Mouse (Mus musculus) embryonic facial prominence, embryonic 12.5 days (tissue): ENCODE results near the gene Fuca2. TPM values are rescaled to one million over a fixed set of nuclear protein-coding genes. Genes with fewer than 3 reads are reported as not detected.
"Not testable (repeated sequence)": the region's sequence is repeated elsewhere in the genome, so short reads cannot be mapped to it uniquely, and the experiment has no call there.

Experiments
- ATAC-seq: fragments of 200-750 bp; cut with Nextera tagmentation; 2 replicates; pipeline ENCODE4 v1.8.0; 2017; ENCODE audit not compliant: insufficient number of reproducible peaks, insufficient read depth, low FRiP score, low TSS enrichment
- H3K27ac ChIP-seq: fragments of 300-500 bp; sonication (generic); 2 replicates; pipeline ENCODE4 v1.5.1; 2016; ENCODE audit warnings: mild to moderate bottlenecking
- H3K27me3 ChIP-seq: fragments of 300-500 bp; sonication (generic); 2 replicates; pipeline ENCODE4 v1.6.1; 2016; ENCODE audit warnings: mild to moderate bottlenecking, moderate library complexity
- H3K36me3 ChIP-seq: fragments of 300-500 bp; sonication (generic); 2 replicates; pipeline ENCODE4 v1.6.1; 2016; ENCODE audit warnings: mild to moderate bottlenecking
- H3K4me1 ChIP-seq: fragments of 300-500 bp; sonication (generic); 2 replicates; pipeline ENCODE4 v1.6.1; 2016
- H3K4me2 ChIP-seq: fragments of 300-500 bp; sonication (generic); replicated peaks from 2 replicates; pipeline ENCODE4 v1.6.1; 2016; ENCODE audit warnings: mild to moderate bottlenecking, moderate library complexity
- H3K4me3 ChIP-seq: fragments of 300-500 bp; sonication (generic); 2 replicates; pipeline ENCODE4 v1.5.1; 2016; ENCODE audit warnings: mild to moderate bottlenecking
- H3K9ac ChIP-seq: fragments of 300-500 bp; sonication (generic); 2 replicates; pipeline ENCODE4 v1.6.1; 2016; ENCODE audit warnings: mild to moderate bottlenecking, moderate library complexity
- H3K9me3 ChIP-seq: fragments of 300-500 bp; sonication (generic); 2 replicates; pipeline ENCODE4 v1.6.1; 2016; ENCODE audit warnings: mild to moderate bottlenecking, moderate library complexity
- WGBS: fragments of 180-500 bp; shearing (Covaris S2); methylation state at CpG from one replicate; pipeline ENCODE4 v1.1.7; 2016; 5-methylcytosine and 5-hydroxymethylcytosine counted together
- polyA plus RNA-seq: library from polyadenylated mRNA; unstranded; fragments of >200 nt; fragmentation: Nextera tagmentation; extraction: Ambion mirVana; gene quantifications from 2 replicates; pipeline ENCODE4 v1.2.1, GENCODE M21; 2016

Fuca2 gene
- 35.9 and 41.6 TPM in 2 replicates for polyA plus RNA-seq

DNA sequence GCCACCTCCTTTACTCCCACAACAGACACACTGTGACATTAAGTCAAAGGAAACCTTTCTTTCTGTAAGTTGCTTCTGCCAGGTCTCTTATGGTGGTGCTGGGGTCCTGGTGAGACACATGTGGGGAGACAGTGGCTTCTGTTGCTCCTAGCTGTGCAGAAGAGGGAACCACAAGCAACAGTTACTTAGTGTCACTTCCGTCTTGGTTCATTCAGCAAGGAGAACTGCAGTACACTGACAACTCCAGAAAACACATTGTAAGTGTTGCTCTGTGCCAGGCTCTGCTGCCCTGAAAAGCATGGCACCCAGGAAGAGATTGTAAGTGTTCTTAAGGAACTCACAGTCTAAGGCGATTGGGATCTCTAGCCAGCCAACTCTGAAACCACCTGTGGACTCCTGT lies at the start of gene Fuca2:
Fuca2 (plus strand) TSS at position 210 of the 400 bp plus-strand sequence.
- Histone ChIP-seq H3K4me1 (no peaks in the 10 kb centered on the region), H3K36me3 (no peaks in the 10 kb centered on the region), H3K9me3 (no peaks in the 10 kb centered on the region), H3K4me2 (no peak within 1 kb of the TSS), H3K27ac (no peak within 1 kb of the TSS), H3K9ac (no peak within 1 kb of the TSS), H3K27me3 (no peaks in the 10 kb centered on the region), H3K4me3 (no peak within 1 kb of the TSS)
- no peak for ATAC-seq
- WGBS = 87% methylated on average over 2 of the region's 2 CpGs

DNA sequence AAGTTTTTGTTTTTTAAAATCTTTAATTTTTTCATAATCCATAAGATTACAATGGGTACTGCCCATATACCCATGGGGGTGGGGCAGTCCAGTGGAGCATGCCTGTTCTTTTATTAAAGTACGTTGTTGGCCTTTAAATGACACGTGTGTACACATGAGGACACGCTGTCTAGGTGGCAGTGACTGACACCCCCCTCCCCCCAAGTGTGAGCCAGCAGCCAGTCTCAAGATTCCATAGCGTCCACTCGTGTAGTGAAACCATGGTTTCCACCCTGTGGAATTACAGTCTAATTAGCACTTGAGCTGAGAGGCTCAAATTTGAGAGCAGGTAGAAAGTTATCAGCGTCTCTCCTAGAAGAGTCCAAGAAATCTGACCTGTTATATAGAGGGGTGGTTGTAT lies 47.7 kb upstream of the Fuca2 start:
- Histone ChIP-seq H3K27me3 (no peaks in the 10 kb centered on the region), H3K27ac (no peak overlapping the region), H3K36me3 (no peaks in the 10 kb centered on the region), H3K4me2 (no peak overlapping the region), H3K4me3 (no peak overlapping the region), H3K9ac (no peak overlapping the region), H3K9me3 (no peaks in the 10 kb centered on the region), H3K4me1 (no peaks in the 10 kb centered on the region)
- WGBS = 84% methylated on average over 6 of the region's 6 CpGs
- no peak for ATAC-seq

DNA sequence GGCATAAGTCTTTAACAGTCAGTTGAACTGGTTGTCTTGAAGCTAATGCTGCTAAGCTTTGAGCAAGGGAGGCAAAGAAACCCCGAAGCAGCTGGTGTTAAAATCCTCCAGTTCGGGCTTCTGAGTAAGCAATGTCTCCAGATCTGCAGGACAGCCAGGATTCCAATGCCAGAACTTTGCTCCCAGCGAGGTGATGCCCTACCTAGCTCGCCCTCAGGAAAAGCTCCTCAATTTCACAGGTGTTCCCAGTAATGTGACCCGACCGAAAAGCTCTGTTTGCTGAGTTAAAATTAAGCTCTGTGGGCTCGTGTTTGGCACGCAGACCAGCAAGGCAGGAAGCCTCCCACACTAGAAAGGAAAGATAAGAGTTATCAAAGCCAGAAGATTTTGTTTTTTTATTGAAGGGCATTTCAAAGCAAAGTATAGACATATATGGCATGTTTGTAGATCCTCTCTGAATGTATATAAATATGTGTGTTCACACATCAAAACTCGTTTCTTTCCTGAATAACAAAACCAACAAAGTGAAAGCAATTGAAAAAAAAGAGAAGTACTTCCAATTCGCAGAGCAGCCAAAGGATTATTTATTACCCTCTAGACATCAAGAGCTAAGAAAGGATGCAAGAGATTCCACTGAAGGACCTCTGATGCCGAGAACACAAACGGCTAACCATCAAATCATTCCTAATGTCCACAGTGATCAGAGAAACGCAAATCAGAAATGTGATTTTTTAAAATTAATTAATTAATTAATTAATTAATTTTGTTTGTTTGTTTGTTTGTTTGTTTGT lies 45.9 kb upstream of the Fuca2 start:
- Histone ChIP-seq H3K4me1 (no peaks in the 10 kb centered on the region), H3K4me2 (no peak overlapping the region), H3K9me3 (no peaks in the 10 kb centered on the region), H3K27me3 (no peaks in the 10 kb centered on the region), H3K9ac (no peak overlapping the region), H3K27ac (no peak overlapping the region), H3K36me3 (no peaks in the 10 kb centered on the region), H3K4me3 (no peak overlapping the region)
- 72% methylated on average over 13 of the region's 13 CpGs for WGBS
- no peak for ATAC-seq

DNA sequence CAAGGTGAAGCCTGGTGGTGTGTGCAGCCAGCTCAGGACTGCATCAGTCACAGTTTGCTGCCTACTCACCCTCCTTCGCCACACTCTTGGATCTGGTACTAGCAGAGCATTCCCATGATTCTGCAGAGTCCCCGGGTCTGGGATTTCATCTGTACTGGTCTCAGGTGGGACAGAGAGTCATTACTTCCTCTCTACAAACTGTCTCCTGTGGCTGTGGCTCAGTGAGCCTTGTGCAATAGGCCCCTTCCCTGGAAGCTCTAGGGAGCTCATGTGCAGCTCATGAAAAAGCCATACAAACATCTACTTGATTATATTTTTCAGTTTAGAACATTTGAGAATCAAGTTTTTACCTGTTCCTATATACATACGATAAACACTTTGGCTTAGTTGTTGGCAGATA lies 35.0 kb upstream of the Fuca2 start:
- ATAC-seq, H3K4me2 ChIP-seq, H3K4me3 ChIP-seq, H3K9ac ChIP-seq, H3K9me3 ChIP-seq, H3K27ac ChIP-seq, H3K4me1 ChIP-seq, H3K27me3 ChIP-seq, H3K36me3 ChIP-seq: not testable (repeated sequence)
- WGBS = 95% methylated on average over 3 of the region's 3 CpGs

DNA sequence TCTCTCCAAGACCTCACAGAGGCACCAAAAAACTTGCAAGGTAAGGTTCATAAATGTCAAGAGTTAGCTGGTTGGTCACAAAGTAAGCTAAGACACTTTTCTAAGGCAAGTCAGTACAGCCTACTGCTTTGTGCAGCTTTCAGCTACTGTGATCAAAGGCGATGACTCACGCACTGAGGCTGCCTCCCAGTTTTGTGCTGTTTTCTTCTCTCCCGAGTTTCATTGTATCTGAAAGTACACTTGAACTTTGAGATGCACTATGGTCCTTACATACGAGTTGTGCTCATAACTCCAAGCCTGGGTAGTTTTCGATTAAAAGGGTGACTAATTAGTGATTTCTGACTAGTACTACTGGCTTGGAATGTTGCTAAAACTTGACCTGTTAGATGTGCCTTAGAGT lies 32.4 kb upstream of the Fuca2 start:
- Histone ChIP-seq H3K36me3 (no peaks in the 10 kb centered on the region), H3K27ac (no peak overlapping the region), H3K9ac (no peak overlapping the region), H3K4me2 (no peak overlapping the region), H3K4me1 (no peaks in the 10 kb centered on the region), H3K4me3 (no peak overlapping the region), H3K27me3 (0 out of 2 replicates have a peak, but pooled peaks cover 2% of the 10 kb centered on the region), H3K9me3 (no peaks in the 10 kb centered on the region)
- no peak for ATAC-seq
- 67% methylated on average over 5 of the region's 5 CpGs for WGBS

DNA sequence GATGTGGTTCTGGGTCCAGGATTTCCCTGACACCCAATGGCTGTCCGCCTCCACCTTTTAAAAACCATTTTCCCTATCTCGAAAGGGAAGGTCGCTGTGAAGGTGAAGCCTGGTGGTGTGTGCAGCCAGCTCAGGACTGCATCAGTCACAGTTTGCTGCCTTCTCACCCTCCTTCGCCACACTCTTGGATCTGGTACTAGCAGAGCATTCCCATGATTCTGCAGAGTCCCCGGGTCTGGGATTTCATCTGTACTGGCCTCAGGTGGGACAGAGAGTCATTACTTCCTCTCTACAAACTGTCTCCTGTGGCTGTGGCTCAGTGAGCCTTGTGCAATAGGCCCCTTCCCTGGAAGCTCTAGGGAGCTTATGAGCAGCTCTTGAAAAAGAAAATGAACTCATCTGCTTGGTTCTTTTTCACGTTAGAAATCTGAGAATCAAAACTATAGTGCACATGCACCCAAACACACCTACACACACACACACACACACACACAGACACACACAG lies 31.3 kb upstream of the Fuca2 start:
- 82% methylated on average over 6 of the region's 6 CpGs for WGBS
- not testable (repeated sequence) for H3K9ac ChIP-seq, H3K4me2 ChIP-seq, H3K4me1 ChIP-seq, H3K9me3 ChIP-seq, H3K27me3 ChIP-seq, H3K27ac ChIP-seq, H3K36me3 ChIP-seq, ATAC-seq, H3K4me3 ChIP-seq

DNA sequence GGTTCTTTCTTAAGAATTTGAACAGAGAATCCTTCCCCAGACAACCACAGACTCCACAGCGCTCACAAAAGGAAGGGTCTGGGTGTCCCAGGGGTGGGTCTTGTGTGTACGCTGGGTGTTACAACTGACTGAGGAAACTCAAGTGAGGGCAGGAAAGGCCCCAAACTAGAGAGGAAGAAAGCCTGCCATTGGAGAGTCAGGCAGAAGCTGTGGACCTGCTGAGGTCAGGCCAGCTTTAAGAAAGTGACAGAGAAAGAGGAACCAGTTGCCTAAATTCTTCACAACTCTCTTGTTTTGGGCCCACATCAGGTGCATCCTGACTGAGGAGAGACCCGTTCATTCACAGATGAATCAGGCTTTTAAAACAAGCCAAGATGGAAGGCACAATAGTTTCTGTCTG lies 29.1 kb upstream of the Fuca2 start:
- H3K9ac ChIP-seq = no peak overlapping the region
- H3K27me3 ChIP-seq = peaks cover 24% of the 10 kb centered on the region
- H3K4me2 ChIP-seq = no peak overlapping the region
- H3K36me3 ChIP-seq = no peaks in the 10 kb centered on the region
- WGBS = 84% methylated on average over 3 of the region's 3 CpGs
- ATAC-seq = no peak
- H3K4me1 ChIP-seq = no peaks in the 10 kb centered on the region
- no peak overlapping the region for H3K4me3 ChIP-seq
- no peak overlapping the region for H3K27ac ChIP-seq
- no peaks in the 10 kb centered on the region for H3K9me3 ChIP-seq

DNA sequence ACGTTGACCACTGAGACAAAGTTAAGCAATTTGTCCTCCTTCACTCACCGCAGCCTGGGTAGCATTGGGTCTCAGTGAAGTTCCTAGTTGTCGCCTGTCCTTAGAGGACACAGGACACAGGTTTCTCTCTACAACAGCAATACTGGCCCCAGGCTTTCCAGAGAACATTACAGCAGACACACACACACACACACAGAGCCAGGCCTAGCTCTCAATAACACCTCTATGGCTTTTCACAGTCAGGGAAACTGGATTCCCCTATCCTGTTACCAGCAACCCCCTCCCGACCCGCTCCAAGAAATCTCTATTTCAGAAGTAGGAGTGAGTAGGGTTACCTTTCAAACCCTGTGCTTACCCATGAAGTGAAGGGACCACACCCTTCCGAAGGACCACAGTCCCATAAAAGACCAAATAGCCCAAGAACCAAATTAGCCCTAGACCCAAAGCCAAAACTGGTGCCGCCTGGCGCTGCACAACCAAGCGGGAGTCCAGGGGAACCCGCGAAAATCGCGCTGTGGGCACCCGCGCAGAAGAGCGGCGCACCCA lies 26.0 kb upstream of the Fuca2 start:
- Histone ChIP-seq H3K27me3 (peaks cover 34% of the 10 kb centered on the region), H3K9me3 (no peaks in the 10 kb centered on the region), H3K4me2 (peak overlapping the region; percentile 96), H3K9ac (peak overlapping the region; percentile 73), H3K4me1 (no peaks in the 10 kb centered on the region), H3K27ac (no peak overlapping the region), H3K4me3 (peak overlapping the region; percentile 55), H3K36me3 (no peaks in the 10 kb centered on the region)
- ATAC-seq = peak; percentile 58
- 15% methylated on average over 17 of the region's 17 CpGs for WGBS

DNA sequence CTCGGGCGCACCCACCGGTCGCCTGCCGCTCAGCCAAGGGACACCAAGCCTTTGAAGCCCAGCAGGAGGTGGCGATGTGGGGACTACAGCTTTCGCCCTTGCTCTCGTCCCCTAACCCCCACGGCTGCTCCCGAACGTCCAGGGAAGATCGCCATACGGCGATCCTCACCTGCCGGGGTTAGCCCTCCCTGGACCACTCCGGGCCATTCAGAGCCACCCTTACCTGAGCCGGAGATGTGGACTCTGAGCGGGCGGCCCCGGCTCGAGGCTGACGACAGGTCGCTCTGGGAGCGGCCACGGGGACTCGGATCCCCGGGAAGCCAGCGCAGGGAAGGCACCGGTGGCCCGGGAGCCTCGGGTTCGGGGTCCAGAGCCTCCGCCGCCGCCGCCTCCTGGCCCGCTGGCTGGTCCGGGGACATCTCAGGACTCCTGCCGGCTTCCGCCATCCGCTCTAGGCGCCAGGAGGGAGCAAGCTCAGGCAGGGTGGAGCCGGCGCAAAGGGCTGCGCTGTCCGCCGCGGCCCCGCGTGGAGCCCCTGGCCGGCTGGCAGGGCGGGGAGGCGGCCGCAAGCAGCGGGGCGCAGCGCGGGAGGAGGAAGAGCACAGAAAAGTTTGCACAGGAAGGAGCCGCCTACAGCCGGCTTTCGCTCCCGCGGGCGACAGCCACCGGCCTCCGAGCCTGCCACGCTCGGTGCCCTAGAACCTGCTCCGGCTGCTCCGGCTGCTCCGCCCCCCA lies 25.3 kb upstream of the Fuca2 start, which contains the start of gene Phactr2:
Phactr2 (minus strand) TSS at position 580 of the 735 bp plus-strand sequence.
- H3K27me3 ChIP-seq = peaks cover 34% of the 10 kb centered on the region
- H3K4me3 ChIP-seq = peak within 1 kb of the TSS; percentile 55
- WGBS = under 1% methylated on average over 71 of the region's 71 CpGs
- no peak within 1 kb of the TSS for H3K27ac ChIP-seq
- H3K4me2 ChIP-seq = peak within 1 kb of the TSS; percentile 96
- peak; percentile 83 for ATAC-seq
- no peaks in the 10 kb centered on the region for H3K4me1 ChIP-seq
- no peaks in the 10 kb centered on the region for H3K9me3 ChIP-seq
- H3K36me3 ChIP-seq = no peaks in the 10 kb centered on the region
- H3K9ac ChIP-seq = peak within 1 kb of the TSS; percentile 73

DNA sequence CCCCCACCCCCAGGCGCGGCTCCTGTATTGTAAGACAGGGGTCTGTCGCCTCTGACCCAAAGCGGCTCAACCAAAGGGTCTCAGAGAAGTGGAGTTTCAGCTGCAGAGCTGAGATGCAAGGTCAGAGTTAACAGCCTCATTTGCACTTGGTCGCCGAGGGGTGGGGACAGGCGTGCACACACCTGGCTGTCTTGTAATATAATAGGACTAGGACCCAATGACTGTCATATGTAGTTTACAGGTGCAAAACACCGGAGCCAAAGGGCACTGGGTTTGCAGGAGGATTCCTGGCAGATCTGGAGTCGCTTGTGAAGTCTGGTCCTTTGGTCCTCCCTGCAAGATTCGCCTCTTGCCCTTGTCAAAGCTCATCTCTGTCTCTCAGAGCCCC lies 24.8 kb upstream of the Fuca2 start:
- Histone ChIP-seq H3K36me3 (no peaks in the 10 kb centered on the region), H3K4me1 (no peaks in the 10 kb centered on the region), H3K27me3 (peaks cover 34% of the 10 kb centered on the region), H3K9me3 (no peaks in the 10 kb centered on the region), H3K9ac (peak overlapping the region; percentile 73), H3K4me3 (peak overlapping the region; percentile 55), H3K4me2 (peak overlapping the region; percentile 96), H3K27ac (no peak overlapping the region)
- WGBS = 4% methylated on average over 10 of the region's 10 CpGs
- peak; percentile 36; the same call in 1 of the 2 replicates for ATAC-seq

DNA sequence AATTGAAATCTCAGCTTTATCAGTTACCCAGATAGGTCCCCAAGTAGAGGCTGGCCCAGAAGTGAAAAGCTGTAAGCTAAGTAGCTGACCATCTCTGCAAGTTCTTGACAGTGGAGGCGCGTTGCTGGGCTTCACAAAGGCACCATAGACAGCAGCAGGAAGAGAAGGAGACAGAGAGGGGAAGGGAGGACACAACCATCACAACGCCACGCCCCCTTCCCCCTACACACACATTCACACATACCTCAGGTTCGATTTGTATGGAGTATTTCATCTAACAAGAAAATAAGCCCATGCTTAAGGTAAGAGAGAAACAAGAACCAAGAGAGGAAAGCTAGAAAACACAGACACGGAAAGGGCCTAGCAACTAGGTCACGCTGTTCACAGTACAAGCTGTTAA lies 24.2 kb upstream of the Fuca2 start:
- no peak overlapping the region for H3K27ac ChIP-seq
- ATAC-seq = no peak
- H3K4me1 ChIP-seq = no peaks in the 10 kb centered on the region
- WGBS = 19% methylated on average over 7 of the region's 7 CpGs
- no peaks in the 10 kb centered on the region for H3K9me3 ChIP-seq
- H3K27me3 ChIP-seq = peaks cover 33% of the 10 kb centered on the region
- H3K4me2 ChIP-seq = peak overlapping the region; percentile 96; the same call in 1 of the 2 replicates
- no peak overlapping the region for H3K9ac ChIP-seq
- no peak overlapping the region for H3K4me3 ChIP-seq
- H3K36me3 ChIP-seq = no peaks in the 10 kb centered on the region
